Mouse (Mus musculus): ENCODE data around the gene Hist1h2bj. TPM values are rescaled to one million over a fixed set of nuclear protein-coding genes. Genes with fewer than 3 reads are reported as not detected.
"Not testable (repeated sequence)": the region's sequence is repeated elsewhere in the genome, so short reads cannot be mapped to it uniquely, and the experiment has no call there.

Hist1h2bj gene
- polyA plus RNA-seq, 1 experiment from 2014 or later, result 15.8 TPM

GRCm38 (mm10) chr13:22044432-22045155 is 1.6 kb downstream of the Hist1h2bj start:
- Histone ChIP-seq H3K9ac (no peak overlapping the region), H3K9me3 (no peaks in the 10 kb centered on the region), H3K27me3 (no peaks in the 10 kb centered on the region), H3K4me3 (replicated peaks) (no peak overlapping the region), H3K4me1 (peaks cover 19% of the 10 kb centered on the region), H3K27ac (peak overlapping the region; percentile 90), H3K4me2 (peak overlapping the region; percentile 60), H3K36me3 (replicated peaks) (no peaks in the 10 kb centered on the region)
- ATAC-seq (ENCODE audit: low FRiP score), result no peak
- 86% methylated on average over 6 of the region's 6 CpGs for WGBS

- H3K27me3 ChIP-seq, result no peaks in the 10 kb centered on the region
- H3K27ac ChIP-seq, result no peak overlapping the region
- no peak for ATAC-seq (ENCODE audit: low FRiP score)
- H3K9me3 ChIP-seq, result no peaks in the 10 kb centered on the region
- 73% methylated on average over 2 of the region's 2 CpGs for WGBS
- no peak overlapping the region for H3K4me2 ChIP-seq
- no peak overlapping the region for H3K9ac ChIP-seq
- no peaks in the 10 kb centered on the region for H3K36me3 ChIP-seq (replicated peaks)
- peaks cover 16% of the 10 kb centered on the region for H3K4me1 ChIP-seq
- H3K4me3 ChIP-seq (replicated peaks), result no peak overlapping the region
These were observed 2.3 kb downstream of the Hist1h2bj start for GRCm38 (mm10) chr13:22045311-22045710.

GRCm38 (mm10) chr13:22049041-22049440 is 6.0 kb downstream of the Hist1h2bj start:
- H3K27ac ChIP-seq, result no peak overlapping the region
- no peaks in the 10 kb centered on the region for H3K9me3 ChIP-seq
- no peaks in the 10 kb centered on the region for H3K36me3 ChIP-seq (replicated peaks)
- no peak overlapping the region for H3K9ac ChIP-seq
- H3K4me3 ChIP-seq (replicated peaks), result no peak overlapping the region
- H3K4me2 ChIP-seq, result no peak overlapping the region
- ATAC-seq (ENCODE audit: low FRiP score), result no peak
- no peaks in the 10 kb centered on the region for H3K27me3 ChIP-seq
- 90% methylated on average over 2 of the region's 2 CpGs for WGBS
- peaks cover 4% of the 10 kb centered on the region for H3K4me1 ChIP-seq

GRCm38 (mm10) chr13:22049737-22050440 is 6.9 kb downstream of the Hist1h2bj start:
- H3K27ac ChIP-seq, result peak overlapping the region; percentile 83
- H3K4me3 ChIP-seq (replicated peaks), result peak overlapping the region; percentile 48
- no peaks in the 10 kb centered on the region for H3K27me3 ChIP-seq
- peak; percentile 55 for ATAC-seq (ENCODE audit: low FRiP score)
- no peaks in the 10 kb centered on the region for H3K36me3 ChIP-seq (replicated peaks)
- H3K9me3 ChIP-seq, result no peaks in the 10 kb centered on the region
- H3K4me1 ChIP-seq, result peaks cover 3% of the 10 kb centered on the region; the same call in 1 of the 2 replicates
- peak overlapping the region; percentile 58 for H3K4me2 ChIP-seq
- peak overlapping the region; percentile 38 for H3K9ac ChIP-seq
- WGBS, result 1% methylated on average over 14 of the region's 14 CpGs

- Histone ChIP-seq H3K9me3 (no peaks in the 10 kb centered on the region), H3K4me3 (replicated peaks) (peak overlapping the region; percentile 48), H3K36me3 (replicated peaks) (no peaks in the 10 kb centered on the region), H3K4me2 (peak overlapping the region; percentile 58), H3K27ac (peak overlapping the region; percentile 83), H3K9ac (peak overlapping the region; percentile 63), H3K27me3 (no peaks in the 10 kb centered on the region), H3K4me1 (peaks cover 3% of the 10 kb centered on the region; the same call in 1 of the 2 replicates)
- peak; percentile 95 for ATAC-seq (ENCODE audit: low FRiP score)
- WGBS, result under 1% methylated on average over 52 of the region's 52 CpGs
These were observed 7.8 kb downstream of the Hist1h2bj start for GRCm38 (mm10) chr13:22050591-22051522.

DNA sequence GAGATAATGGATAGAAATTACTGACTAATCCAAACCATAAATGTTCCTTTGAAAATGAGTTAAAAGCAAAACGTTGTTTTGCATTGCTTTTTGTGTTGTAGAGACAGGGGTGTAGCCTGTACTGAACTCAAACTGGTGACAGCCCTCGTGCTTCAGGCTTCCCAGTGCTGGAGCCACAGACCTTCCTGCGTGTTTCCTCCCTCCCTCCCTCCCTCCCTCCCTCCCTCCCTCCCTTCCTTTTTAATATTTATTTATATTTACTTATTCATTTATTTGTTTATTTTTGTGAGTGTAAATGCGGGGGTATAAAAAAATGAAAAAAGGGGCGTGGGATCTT is 8.5 kb downstream of the Hist1h2bj start:
- peak overlapping the region; percentile 63; the same call in 1 of the 2 replicates for H3K9ac ChIP-seq
- ATAC-seq (ENCODE audit: low FRiP score), result no peak

GRCm38 (mm10) chr13:22053754-22054153 is 10.7 kb downstream of the Hist1h2bj start:
- Histone ChIP-seq H3K4me3 (replicated peaks) (no peak overlapping the region), H3K27me3 (no peaks in the 10 kb centered on the region), H3K36me3 (replicated peaks) (no peaks in the 10 kb centered on the region), H3K4me1 (peaks cover 3% of the 10 kb centered on the region; the same call in 1 of the 2 replicates), H3K4me2 (no peak overlapping the region), H3K27ac (no peak overlapping the region), H3K9me3 (no peaks in the 10 kb centered on the region), H3K9ac (no peak overlapping the region)
- no peak for ATAC-seq (ENCODE audit: low FRiP score)
- WGBS, result 95% methylated on average over 1 of the region's 1 CpGs

More for the DNA sequence above, 8.5 kb downstream of the Hist1h2bj start:
- 13% methylated on average over 5 of the region's 5 CpGs for WGBS
- Histone ChIP-seq H3K27me3 (no peaks in the 10 kb centered on the region), H3K36me3 (replicated peaks) (no peaks in the 10 kb centered on the region), H3K4me2 (peak overlapping the region; percentile 58), H3K27ac (peak overlapping the region; percentile 83; the same call in 1 of the 2 replicates), H3K9me3 (no peaks in the 10 kb centered on the region), H3K4me3 (replicated peaks) (peak overlapping the region; percentile 48), H3K4me1 (peaks cover 3% of the 10 kb centered on the region; the same call in 1 of the 2 replicates)

DNA sequence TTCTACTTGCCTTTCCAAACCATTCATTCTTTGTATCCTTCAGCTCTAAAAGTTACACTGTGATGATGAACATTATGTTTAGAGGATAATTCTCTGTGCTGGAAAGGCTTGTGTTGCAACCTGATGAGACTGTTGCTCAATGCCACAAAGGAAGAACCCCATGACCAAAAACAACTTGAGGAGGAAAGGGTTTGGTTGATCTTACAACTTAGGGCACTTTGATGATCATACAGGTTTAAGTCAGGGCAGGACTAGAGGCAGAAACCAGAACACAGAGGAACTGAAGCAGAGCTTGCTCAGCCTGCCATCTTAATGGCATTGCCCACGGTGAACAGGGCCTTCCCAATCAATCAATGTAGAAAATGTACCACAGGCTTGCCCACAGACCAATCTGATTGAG is 18.4 kb downstream of the Hist1h2bj start:
- H3K27ac ChIP-seq, result no peak overlapping the region
- 93% methylated on average over 1 of the region's 1 CpGs for WGBS
- no peak overlapping the region for H3K9ac ChIP-seq
- H3K4me1 ChIP-seq, result no peaks in the 10 kb centered on the region
- no peaks in the 10 kb centered on the region for H3K9me3 ChIP-seq
- no peak for ATAC-seq (ENCODE audit: low FRiP score)
- no peaks in the 10 kb centered on the region for H3K27me3 ChIP-seq
- H3K4me3 ChIP-seq (replicated peaks), result no peak overlapping the region
- H3K4me2 ChIP-seq, result no peak overlapping the region
- H3K36me3 ChIP-seq (replicated peaks), result no peaks in the 10 kb centered on the region

DNA sequence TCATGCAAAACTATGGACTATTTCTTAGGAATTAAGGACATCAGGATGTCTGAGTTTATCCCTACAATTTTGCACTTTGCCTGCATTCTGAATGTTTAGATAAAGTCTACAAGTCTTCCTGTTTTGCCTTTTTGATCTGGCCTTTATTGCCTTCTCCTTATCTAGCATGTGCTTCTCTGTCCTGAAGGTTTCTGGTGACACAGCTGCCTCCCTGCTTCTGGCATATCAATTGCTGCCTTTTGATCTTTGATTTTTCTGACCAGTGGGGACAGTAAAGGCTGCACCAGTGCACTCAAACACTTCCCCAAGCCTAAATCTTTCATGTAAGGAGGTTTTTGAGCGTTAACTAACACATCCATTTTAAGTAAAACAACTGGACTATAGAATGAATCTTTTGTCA is 20.5 kb downstream of the Hist1h2bj start:
- WGBS, result 71% methylated on average over 1 of the region's 1 CpGs
- ATAC-seq (ENCODE audit: low FRiP score), result no peak

DNA sequence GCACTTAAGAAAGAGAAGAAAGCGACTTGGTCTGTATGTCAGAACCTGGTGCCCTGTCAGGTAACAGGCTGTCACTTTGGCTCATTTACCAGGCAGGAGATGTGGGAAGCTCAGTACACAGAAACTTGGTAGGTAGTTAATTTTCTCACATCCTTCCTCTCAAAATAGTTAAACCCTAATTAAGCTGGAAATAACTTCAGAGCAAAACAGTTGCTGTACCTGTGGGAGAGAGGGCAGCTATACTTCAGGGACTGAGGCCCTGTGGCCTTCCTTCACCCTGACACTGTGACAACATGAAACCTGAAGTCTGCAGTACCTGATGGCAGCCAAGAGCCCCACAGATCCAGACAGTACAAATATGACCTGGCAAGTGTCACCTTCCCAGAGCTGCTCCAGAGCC is 41.1 kb downstream of the Hist1h2bj start, which contains the start of gene Vmn1r188:
TSS of gene Vmn1r188 (plus strand) at position 301 of the 400 bp plus-strand sequence.
- not testable (repeated sequence) for H3K4me3 ChIP-seq (replicated peaks); H3K9me3 ChIP-seq; H3K9ac ChIP-seq; H3K4me1 ChIP-seq; ATAC-seq (ENCODE audit: low FRiP score); H3K27me3 ChIP-seq; H3K36me3 ChIP-seq (replicated peaks); H3K27ac ChIP-seq; H3K4me2 ChIP-seq
- 83% methylated on average over 1 of the region's 1 CpGs for WGBS

More for the DNA sequence above, 20.5 kb downstream of the Hist1h2bj start:
- Histone ChIP-seq H3K27ac (no peak overlapping the region), H3K4me1 (no peaks in the 10 kb centered on the region), H3K36me3 (replicated peaks) (no peaks in the 10 kb centered on the region), H3K4me3 (replicated peaks) (no peak overlapping the region), H3K9ac (no peak overlapping the region), H3K9me3 (no peaks in the 10 kb centered on the region), H3K27me3 (no peaks in the 10 kb centered on the region), H3K4me2 (no peak overlapping the region)
